Mouse (Mus musculus): Measurements from ENCODE around the gene Methig1.

GRCm38 (mm10) chr15:100324021-100324591, 28.8 kb upstream of the Methig1 start:
- TF ChIP-seq CTCF (IDR thresholded peaks at IDR 0.05; ENCODE audit: extremely low read depth, insufficient read length, insufficient replicate concordance, low read depth, low read length) (no peak), POLR2A (IDR thresholded peaks at IDR 0.05; ENCODE audit: low read depth, low read length) (no peak)
